Mouse (Mus musculus): ENCODE measurements around the gene Foxa3.
"Not testable (repeated sequence)": the region's sequence is repeated elsewhere in the genome, so short reads cannot be mapped to it uniquely, and the experiment has no call there.

Gene Foxa3

DNA sequence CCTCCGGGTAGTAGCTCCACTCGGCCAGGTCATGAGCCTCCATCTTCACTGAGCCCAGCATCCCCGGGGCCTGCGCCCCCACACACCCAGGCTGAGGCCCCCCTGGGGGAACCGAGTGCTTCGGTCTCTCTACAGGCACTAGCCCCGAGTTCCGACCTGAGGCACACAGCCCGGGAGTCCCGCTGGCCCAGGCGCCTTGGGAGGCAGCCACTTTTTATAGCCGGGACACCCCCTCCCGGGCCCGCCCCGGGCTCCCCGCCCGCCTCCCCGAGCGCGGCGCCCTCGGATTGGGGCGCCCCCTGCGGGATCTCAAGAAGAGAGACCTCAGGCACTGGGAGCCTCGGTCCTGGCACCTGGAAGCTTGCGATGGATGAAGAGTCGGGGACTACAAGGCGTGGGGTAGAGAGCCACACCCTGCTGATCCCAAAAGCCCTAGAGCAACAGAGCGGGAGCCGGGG, at the start of gene Foxa3:
Gene Foxa3 (minus strand): TSS at position 182 of the 458 bp plus-strand sequence.
- peak; percentile 55 for DNase-seq

DNA sequence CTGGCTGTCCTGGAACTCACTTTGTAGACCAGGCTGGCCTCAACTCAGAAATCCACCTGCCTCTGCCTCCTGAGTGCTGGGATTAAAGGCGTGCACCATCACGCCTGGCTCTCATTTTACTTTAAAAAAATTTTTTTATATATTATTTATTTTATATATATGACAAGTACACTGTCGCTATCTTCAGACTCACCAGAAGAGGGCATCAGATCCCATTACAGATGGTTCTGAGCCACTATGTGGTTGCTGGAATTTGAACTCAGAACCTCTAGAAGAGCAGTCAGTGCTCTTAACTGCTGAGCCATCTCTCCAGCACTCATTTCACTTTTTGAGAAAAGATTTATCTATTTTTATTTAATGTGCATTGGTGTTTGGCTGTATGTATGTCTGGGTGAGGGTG, 47.7 kb upstream of the Foxa3 start:
- not testable (repeated sequence) for DNase-seq

DNA sequence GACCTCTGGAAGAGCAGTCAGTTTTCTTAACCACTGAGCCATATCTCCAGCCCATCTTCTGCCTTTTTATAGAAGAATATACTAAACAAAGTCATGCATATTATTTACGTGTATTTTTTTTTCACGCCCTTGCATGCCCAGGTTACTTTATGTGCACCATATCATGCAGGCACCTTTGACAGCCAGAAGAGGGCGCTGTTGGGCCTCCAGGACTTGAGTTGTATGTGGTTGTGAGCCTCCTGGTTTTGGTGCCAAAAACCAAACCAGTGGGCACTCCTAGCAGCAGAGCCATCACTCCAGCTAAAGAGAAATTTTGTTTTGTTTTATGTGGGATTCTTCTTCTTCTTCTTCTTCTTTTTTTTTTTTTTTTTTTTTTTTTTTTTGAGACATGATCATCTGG, 46.2 kb upstream of the Foxa3 start:
- no peak for DNase-seq

DNA sequence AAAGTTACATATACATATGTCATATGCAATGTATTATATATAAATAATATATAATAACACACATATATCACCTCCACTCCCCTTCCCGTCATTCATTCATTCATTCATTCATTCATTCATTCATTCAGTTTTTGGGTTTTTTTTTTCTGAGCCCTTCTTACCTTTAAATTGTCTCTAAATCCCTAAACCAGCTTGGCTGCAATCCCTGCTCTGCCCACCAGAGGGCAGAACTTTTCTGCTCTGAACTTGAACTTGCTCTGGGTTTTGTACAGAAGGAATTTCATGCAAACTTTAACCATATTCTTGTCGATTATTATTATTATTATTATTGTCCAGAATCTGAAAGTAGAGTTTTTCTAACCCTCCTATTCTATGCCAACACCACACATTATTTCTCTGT, 45.4 kb upstream of the Foxa3 start:
- DNase-seq = peak; percentile 54

DNA sequence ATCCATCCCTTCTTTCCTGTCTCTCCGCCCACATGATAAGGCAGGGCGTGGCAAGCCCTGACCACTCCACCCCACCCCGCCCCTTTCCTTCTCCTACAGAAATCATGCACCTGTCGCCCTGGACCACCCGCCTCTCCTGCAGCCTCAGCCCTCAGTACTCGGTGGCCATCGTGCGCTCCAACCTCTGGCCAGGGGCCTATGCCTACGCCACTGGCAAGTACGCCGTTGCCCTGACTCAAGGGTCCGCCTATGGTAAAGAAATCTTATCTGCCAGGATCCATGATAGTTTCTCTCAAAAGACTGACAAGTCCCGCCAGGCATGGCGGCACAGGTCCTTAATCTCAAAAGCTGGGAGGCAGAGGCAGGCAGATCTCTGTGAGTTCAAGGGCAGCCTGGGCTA, 44.6 kb upstream of the Foxa3 start:
- DNase-seq = no peak

DNA sequence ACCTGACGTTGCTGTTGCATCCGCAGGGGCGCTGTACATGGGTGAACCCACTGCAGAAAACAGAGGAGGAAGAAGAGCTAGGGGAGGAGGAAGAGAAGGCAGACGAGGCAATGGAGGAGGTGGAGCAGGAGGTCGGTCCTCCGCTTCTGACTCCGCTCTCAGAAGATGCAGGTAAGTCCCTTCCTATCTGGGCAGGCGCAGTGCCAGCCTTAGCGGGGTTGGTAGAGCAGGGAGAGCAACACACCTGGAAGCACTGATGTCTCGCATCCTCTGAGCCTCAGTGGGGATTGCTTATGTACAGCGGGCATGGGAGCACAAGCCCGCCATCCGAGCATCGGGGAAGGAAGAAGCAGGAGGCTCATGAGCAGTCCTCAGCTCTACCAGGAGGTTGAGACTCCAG, 43.7 kb upstream of the Foxa3 start:
- DNase-seq = no peak

DNA sequence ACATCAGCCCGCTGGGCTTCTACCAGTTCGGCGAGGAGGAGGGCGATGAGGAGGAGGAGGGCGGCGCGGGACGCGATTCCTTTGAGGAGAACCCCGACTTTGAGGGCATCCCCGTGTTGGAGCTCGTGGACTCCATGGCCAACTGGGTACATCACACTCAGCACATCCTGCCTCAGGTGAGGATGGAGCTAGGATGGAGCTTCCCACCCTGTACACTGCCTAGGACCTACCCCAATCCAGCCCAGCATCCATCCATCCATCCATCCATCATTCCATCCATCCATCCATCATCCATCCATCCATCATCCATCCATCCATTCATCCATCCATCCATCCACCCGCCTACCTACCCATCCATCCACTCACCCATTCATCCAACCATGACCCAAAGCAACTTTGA, 42.6 kb upstream of the Foxa3 start:
- DNase-seq = no peak

DNA sequence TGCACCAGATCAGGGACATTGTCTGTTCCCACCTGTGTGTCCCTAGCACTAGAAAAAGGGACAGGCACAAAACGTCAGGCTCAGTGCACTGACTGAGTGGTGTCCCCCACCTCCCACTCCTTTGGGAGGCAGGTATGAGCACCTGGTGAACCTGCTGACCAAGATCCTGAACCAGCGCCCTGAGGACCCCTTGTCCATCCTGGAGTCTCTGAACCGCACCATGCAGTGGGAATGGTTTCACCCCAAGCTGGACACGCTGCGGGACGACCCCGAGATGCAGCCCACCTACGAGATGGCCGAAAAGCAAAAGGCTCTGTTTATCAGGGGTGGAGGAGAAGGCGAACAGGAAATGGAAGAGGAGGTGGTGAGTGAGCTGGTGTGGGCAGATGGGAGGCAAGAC, 34.1 kb upstream of the Foxa3 start:
- DNase-seq = no peak

DNA sequence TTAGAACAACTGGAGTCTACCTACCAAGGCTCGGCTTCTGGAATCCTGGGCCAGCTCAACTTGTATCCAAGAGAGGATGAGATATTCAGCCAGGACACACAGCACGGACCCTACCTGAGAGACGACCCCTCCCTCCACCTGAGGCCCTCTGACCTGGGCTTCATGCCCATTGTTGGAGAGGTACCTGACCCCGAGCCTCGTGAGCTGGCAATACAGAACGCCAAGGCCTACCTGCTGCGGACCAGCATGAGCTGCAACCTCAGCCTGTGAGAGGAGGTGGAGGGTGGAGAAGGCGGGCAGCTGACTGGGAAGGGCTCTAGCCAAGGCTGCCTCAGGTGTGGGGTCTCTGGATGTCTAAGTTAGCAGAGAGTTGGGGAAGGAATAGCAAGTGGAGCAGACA, 31.8 kb upstream of the Foxa3 start:
- no peak for DNase-seq

DNA sequence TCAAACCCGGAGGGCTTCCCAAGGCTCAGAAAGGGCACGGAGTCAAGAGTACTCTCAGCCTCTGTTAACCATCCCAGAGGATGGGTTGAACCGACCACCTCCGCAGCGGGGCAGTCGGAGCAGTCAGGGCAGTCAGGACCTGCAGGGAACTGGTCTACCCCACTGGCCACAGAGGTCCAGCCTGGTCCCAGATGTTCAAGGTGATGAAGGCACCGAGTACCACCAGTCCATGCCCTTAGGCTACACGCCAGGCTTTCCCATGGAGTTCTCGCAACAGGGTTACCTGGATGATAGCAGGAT, 31.4 kb upstream of the Foxa3 start:
- no peak for DNase-seq

DNA sequence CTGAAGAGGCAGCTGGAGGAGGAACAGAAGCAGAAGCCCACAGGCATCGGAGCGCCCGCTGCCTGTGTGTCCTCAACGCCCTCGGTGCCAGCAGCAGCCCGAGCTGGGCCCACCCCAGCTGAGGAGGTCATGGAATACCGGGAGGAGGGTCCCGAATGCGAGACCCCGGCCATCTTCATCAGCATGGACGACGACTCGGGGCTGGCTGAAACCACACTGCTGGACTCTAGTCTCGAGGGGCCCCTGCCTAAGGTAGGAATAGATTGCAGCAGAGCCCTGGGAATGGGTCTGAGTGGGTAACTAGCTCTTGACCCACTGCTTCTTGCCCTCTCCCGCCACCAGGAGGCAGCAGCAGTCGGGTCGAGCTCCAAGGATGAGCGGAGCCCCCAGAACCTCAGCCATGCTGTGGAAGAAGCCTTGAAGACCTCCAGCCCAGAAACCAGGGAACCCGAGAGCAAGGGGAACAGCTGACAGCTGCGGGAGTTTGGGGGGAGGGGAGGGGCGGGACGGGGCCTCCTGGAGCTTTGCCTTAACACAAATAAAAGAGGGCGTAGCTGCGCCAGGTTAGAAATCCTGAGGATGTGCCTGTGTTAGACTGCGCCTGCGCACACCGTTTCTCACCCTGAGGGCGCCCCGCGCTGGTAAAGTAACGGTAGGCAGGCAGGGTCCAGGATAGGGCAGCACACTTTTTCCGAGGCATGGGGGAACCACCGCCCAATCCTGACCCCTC, 30.9 kb upstream of the Foxa3 start, which contains the start of gene Rsph6a:
Gene Rsph6a (plus strand): TSS at position 644 of the 730 bp plus-strand sequence.
- DNase-seq = no peak

DNA sequence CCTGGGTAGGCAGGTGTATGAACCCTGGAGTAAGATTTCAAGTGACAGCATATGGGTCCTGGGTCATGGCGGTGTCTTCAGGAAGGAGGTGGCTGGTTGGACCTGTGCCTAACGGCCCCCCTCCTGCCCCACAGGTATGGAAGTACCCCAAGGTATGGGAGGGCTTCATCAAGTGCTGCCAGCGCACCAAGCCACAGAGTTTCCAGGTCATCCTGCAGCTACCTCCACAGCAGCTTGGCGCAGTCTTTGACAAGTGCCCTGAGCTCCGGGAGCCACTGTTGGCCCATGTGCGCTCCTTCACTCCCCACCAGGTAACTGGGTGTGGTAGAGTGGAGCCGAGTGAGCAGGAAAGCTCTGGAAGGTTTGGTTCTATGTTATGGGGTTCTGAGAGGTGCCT, 29.8 kb upstream of the Foxa3 start:
- DNase-seq = no peak

DNA sequence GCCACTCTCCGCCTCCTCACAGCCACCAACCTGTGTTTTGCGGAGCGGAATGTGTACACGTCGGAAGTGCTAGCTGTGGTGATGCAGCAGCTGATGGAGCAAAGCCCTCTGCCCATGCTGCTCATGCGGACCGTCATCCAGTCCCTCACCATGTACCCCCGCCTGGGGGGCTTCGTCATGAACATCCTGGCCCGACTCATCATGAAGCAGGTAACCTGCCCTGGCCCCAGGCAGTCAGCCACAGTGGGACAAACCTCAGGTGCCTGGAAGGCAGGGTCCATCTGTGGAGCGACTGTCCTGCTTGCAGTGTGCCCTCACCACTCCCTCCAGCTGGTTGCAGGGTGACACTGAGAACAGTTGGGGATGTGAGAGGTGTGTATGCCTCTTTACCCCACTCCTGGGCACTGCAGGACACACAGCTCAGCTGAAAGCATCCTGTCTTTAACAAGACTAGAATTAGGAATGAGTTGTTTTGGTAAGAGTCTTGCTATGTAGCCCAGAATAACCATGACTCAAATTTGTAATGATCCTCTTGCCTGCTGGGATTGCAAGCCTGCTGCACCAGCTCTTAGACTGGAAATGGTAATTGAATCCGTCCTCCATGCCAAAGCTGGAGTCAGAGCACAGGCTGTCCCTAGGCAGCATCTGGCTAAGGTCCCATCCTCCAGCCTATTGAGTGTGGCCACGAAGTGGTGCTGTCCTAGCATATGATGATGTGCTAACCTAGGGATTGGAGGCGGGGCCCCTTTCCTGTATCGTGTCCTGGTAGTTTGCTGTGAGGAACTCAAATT, 29.2 kb upstream of the Foxa3 start:
- DNase-seq = no peak

DNA sequence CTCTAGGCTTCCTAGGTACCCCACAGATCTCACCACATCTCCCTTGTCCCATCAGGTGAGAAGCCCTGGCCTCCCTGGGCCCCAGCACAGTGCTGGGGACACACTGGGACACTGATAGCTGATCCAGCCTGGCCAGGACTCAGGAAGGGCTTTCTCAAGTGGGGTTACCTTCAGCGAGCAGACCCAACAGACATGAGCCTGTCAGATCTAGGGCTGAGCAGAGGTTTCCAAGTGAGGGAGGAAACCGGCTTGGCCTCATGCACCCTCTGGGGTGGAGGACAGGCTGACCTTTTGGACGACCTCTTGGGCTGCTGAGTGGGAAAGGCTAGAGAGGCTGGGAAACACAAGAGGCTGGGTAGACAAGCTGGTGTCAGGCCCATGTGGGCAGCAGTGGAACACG, 27.8 kb upstream of the Foxa3 start:
- DNase-seq = no peak

DNA sequence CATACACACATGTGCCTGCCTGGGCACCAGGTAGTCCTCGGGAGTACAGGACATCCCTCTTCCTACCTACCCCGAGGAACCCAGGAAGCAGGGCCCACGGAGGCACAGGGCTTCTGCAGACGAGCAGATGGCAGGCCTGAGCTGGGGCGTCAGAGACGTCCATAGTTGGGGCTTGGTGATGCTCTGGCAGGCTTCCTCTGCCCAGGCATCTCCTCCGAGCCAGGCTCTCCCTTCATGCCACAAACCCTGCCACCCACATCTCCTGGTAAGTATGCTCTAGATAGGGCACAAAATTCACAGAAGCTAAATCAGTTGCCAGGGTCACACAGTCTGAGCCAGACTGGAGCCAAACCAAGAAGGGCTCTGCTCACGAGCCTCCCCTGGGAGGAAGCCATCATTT, 26.8 kb upstream of the Foxa3 start:
- DNase-seq = no peak

DNA sequence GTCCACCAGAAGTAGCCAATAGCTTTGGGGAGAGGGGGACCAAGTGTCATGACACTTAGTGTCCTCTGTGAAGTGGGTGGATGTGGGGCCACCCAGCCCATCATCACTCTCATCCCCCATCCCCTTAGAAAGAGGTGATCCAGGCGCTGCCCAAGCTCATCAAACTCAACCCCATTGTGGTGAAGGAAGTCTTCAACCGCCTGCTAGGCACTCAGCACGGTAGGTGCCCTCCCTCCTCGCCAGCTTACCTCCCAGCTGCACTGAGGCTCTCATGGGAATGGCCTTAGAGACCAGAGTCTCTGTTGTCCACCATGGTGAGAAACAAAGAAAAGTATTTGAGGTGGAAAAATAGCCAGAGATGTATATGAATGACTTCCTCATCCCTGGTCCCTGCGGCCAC, 25.9 kb upstream of the Foxa3 start:
- DNase-seq = no peak

DNA sequence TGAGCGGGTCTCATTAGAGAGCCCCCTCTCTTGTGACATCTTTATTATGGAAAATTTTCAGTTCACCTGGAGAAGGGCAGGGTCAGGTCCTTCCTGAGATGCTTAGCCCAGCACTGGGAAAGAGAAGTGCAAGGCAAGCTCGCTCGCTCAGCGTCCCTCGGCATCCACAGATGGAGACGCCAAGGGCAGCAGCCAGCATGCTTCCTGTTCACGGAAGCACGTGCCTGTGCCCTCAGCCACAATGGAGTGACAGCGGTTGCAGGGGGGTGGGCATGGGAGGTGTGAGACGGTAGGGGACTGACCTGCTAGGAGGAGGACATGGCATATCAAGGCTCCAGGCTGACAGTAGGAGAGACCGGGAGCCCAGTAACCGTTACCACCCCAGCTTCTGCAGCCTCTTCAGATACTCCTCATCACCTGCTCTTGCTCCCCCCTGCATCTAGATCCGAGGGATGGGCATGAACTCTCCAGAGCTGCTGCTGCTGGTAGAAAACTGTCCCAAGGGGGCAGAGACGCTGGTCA, 24.7 kb upstream of the Foxa3 start:
- no peak for DNase-seq

DNA sequence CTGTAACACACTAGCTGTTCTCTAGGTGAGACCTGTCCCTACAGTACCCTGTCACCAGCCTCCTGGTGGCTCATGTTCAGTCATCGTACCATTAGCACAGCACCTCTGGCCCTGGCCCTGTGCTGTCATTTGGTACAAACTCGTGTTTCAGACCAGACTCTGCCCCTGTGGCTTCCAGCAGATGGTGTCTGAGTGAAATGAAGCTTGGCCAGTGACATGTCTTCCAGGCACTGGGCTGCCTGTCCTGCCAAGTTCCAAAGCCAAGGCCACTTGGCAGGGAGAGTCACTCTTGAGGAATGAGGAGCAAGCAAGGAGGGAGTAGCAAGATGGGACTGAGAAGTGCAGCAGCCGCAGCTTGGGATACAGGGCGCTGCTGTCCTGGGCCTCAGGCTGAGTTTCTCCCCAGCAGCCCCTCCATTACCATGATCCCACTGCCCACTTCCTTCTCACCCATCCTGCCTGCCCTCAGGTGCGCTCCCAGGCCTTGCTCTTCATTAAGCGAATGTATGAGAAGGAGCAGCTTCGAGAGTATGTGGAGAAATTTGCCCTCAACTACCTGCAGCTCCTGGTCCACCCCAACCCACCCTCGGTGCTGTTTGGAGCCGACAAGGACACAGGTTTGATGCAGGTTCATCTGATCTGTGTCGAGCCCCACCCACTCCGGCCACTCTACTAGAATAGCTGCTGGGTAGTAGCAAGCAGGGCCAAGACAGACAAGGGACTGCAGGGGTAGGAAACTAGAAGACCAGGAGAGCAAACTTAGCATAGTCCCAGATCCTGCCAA, 23.1 kb upstream of the Foxa3 start:
- peak; percentile 38 for DNase-seq

DNA sequence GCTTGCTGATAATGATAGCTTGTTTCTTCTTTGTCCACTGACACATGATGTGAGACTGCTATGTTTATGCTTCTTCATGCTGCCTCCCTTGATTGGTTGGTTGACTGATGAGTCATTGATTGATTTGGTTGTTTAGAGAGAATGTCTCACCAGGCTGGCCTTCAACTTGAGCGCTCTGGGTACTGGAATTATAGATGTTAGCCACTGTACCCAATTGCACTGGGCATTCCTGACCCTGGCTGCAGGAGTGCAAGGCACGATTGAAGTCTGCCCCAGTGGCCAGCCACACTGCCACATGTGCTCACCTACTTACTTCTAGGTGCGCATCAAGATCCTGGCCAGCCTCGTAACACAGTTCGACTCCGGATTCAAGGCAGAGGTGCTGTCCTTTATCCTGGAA, 21.3 kb upstream of the Foxa3 start:
- DNase-seq = no peak

DNA sequence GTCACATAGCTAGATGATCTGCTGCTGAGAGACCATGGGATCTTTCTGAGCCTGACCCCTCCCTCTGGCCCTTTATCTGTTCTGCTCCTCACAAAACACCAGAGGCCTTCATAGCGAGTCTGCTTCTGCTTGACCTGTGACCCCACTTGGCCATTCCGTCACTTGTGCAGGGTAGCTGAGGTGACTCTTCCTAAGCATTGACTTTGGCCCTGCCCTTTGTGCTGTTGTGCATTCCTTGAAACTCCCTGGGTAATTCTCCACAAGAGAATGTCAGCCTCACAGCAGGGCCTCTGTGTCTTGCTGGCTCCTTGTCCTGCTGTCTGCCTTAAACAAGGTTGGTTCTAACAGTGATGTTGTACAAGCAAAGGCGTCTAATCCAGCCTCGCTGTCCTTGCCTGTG, 8.3 kb upstream of the Foxa3 start:
- peak; percentile 40 for DNase-seq

DNA sequence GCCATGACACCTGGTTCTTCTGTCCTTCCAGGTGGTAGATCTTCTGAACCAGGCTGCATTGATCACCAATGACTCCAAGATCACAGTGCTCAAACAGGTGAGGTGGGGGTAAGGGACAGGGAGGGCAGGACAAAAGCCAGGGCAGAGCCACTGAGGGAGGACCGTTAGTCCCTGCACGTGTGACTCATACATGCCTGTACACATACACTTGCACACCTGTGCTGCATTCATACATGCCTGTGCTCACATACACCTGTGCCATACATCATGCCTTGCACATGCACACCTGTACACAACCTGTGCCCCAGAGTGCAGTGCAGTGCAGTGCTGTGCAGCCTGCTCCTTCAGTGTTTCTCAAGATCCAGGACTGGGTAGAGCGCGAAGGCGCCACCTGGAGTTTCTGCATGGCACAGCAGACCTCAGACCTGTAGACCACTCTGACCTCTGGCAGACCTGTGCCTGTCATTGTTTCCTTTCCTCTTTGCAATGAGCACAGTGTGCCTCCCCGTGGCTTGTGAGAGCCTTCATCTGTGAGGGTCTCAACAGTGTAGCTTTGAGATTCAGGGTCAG, 5.8 kb upstream of the Foxa3 start:
- DNase-seq = peak; percentile 50

DNA sequence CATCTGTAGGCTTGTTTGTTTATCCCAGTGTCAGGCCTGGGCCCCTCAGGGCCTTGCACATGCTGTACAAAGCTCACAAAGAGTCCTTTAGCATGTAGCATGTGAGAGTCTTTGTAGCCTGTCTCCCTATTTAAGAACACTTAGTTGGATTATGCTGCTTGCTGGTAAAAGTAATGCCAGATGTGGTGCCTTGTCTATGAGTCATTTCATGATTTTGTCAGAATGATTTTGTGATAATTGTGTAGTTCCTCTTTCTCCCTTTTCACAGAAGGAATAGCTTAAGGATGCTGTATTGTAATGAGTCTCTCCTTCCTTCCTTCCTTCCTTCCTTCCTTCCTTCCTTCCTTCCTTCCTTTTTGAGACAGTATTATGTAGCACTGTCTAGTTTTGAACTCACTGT, 4.7 kb upstream of the Foxa3 start:
- DNase-seq = no peak

DNA sequence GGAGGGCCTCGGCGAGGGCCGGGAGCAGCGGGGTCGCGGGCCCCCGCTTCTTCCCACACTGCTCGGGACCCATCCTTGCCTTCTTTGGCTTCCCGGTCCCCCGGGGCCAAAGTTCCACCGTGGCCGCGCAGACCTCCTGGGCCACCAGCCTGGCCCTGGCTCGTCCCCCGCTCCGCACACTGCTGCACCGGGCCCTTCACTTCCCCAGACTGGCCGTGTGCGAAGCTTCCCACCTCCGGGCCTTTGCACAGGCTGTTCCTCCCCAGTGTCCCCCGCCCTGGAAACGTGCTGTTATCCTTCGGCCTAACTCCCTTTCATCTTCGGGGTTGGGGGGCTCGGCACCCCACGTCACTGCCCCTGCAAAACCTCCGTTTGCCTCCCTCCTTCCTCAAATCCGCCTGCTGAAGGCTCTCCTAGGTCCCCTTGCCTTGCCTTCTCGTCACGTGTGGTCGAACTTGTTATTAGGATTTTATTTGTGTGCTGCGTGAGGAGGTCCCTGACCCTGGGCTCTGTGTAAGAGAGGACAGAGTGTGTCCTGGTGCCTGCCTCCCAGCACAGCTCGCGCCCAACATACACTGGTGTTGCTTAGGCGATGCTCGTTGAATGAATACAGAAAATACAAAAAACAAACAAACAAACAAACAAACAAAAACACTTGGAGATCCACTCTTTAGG, 1.4 kb upstream of the Foxa3 start:
- peak; percentile 43 for DNase-seq

Measured in kidney, adult 11 months (tissue).